Mouse (Mus musculus) yolk sac, embryonic 10.5 days (tissue): ENCODE results near the gene Shisa9.
"Not testable (repeated sequence)": the region's sequence is repeated elsewhere in the genome, so short reads cannot be mapped to it uniquely, and the experiment has no call there.

Experiments
- DNase-seq: peaks from one replicate; pipeline ENCODE4 v3.0.0-alpha.2; 2017; ENCODE audit warnings: low spot score

Gene Shisa9

DNA sequence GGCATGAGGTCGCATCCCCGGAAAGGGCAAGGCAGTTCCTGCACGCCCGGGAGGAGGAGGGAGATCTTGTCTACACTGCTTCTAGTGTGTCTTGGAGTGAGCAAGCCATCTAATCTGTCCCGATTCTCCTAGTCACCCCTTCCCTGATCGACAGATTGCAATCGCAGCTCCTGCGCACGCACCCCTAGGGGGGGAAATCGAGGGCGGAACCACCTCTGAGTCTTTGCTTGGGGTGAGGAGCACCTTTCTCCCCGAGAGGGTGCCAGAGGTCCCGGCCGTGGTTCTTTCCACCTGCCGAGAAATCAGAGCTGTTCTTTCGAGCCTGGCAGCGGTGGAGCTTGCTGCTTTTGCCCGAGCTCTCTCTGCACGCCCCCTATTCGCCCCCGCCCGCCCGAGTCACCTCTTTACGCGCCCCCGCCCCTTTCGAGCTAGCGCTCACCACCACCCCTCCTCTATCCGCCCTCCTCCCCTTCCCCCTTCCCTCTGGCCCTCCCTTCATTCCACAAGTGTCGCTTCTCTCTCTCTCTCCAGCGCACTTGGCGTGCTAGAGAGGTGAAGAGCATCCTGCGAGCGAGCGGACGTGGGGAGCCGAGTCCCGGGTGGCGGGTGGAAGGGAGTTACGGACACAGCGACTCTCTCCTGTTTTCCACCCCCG lies at the start of gene Shisa9:
Gene Shisa9, plus strand, starts transcription at position 498 of the 655 bp plus-strand sequence.
- peak; percentile 21 for DNase-seq

GRCm38 (mm10) chr16:11940477-11940876 lies 43.4 kb upstream of the Shisa9 start:
- no peak for DNase-seq

- DNase-seq, result no peak
These were observed 23.2 kb upstream of the Shisa9 start for GRCm38 (mm10) chr16:11960691-11961090.

DNA sequence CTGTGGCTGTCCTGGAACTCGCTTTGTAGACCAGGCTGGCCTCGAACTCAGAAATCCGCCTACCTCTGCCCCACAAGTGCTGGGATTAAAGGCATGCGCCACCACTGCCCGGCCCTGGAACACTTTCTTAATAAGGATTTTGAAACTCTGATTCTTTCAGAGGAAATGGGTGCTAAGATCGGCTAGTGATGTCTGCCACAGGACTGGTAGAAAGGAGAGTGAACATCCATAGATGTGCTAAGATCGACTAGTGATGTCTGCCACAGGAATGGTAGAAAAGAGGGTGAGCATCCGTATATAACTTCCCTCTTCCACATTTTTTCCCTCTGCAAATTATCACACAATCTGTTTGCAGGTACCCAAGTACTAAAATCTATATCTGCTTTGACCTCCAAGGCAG lies 17.9 kb upstream of the Shisa9 start:
- DNase-seq, result no peak

DNA sequence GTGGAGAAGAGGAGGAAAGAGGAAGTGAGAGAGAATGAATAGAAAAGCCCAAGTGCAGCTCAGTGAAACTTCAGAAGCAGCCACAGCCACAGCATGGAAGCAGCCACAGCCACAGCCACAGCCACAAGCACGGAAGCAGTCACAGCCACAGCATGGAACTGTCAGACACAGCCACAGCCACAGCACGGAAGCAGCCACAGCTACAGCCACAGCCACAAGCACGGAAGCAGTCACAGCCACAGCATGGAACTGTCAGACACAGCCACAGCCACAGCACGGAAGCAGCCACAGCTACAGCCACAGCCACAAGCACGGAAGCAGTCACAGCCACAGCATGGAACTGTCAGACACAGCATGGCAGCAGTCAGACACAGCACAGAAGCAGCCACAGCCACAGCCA lies 17.1 kb upstream of the Shisa9 start:
- not testable (repeated sequence) for DNase-seq

DNA sequence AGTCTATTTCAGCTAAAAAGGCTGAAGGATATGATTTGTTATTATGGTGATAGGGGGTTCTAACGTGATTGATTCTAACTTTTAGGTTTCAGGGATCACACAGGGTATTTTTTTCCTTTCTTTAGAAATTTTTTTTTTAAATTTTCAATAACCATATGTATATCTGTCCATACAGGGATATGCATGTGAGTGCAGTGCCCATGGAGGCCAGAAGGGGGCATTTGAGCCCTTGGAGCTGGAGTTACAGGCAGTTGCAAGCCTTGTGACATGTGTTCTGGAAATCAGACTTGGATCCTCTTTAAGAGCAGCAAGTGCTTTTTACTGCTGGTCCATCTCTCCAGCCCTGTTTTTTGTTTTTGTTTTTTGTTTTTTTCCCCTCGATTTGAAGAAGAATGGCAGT lies 16.3 kb upstream of the Shisa9 start:
- no peak for DNase-seq

- DNase-seq, result no peak
These were observed 10.2 kb upstream of the Shisa9 start for GRCm38 (mm10) chr16:11973707-11974106.

DNA sequence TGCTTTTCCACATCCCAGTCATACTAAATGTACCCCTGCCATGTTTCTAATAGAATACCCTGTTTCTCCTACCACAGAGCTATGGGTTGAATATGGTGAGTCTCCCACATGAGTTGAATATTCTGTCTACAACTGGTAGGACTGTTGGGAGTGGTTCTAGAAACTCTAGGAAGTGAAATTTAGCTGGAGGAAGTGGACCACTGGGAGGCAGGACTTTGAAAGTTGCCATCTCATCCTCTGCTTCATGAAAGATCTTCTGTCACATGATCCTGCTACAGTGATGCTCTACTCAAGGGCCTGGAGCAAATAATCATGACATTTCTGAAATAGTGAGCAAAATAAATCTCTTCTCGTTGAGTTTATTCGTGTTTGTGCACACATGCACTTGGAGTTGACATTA lies 7.2 kb upstream of the Shisa9 start:
- DNase-seq, result no peak

DNA sequence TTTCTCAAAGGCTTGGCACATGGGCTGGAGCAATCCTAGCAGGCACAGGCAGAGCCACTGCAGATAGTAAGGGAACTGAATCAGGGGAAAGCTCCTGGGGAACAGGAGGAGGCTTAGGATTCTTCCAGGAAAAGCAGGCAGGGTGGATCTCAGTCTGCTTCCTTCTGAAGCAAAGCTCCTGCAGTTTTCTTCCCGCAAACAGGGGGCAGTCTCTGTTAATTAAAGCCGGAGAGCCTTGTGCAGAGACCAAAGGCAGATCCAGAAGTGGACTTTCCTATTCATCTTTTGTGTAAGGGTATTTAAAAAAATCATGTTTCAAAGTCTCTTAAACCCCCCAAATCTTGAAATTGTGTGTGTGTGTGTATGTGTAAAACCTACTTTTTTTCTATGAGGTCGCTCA lies 3.1 kb upstream of the Shisa9 start:
- no peak for DNase-seq

- DNase-seq, result no peak
These were observed 752 bp upstream of the Shisa9 start for GRCm38 (mm10) chr16:11983106-11983615.

GRCm38 (mm10) chr16:11984271-11984791 lies 418 bp downstream of the Shisa9 start:
- DNase-seq, result peak; percentile 5

GRCm38 (mm10) chr16:11987056-11987455 lies 3.1 kb downstream of the Shisa9 start:
- no peak for DNase-seq

DNA sequence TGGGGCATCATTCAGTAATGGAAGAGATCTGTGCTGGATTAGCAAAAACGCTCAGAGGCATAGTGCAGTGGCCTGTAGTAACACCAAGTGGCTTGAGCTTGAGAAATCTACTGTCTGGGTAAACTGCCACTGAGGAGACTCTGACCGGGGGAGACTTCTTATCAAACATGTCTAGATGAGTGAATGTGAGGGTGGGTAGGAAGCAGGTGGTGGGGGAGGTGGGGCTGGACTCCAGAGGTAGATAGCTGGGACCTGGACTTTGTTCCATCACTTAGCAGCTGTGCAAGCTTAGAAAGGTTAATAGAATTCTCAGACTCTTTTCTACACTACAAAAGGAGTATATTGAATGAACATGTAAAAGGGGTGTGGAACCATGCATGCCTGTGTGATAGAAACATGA lies 21.3 kb downstream of the Shisa9 start:
- DNase-seq, result peak; percentile 27

DNA sequence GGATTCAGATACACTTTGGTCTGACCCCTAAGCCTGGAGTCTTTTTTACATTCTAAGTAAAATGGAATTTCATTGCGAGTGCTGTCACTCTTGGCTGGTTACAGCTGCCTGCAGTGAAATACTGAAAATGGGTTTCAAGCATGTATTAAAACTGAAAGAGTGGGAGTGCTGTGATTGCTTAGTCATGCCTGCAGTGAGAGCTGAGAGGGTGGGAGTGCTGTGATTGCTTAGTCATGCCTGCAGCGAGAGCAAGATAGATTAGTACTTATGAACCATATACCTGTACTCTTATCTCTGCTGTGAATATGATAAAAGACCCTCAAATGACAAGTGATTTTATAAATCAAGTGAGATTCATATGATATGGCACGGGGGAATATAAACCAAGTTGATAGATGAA lies 26.2 kb downstream of the Shisa9 start:
- no peak for DNase-seq

GRCm38 (mm10) chr16:12012747-12013146 lies 28.8 kb downstream of the Shisa9 start:
- no peak for DNase-seq

DNA sequence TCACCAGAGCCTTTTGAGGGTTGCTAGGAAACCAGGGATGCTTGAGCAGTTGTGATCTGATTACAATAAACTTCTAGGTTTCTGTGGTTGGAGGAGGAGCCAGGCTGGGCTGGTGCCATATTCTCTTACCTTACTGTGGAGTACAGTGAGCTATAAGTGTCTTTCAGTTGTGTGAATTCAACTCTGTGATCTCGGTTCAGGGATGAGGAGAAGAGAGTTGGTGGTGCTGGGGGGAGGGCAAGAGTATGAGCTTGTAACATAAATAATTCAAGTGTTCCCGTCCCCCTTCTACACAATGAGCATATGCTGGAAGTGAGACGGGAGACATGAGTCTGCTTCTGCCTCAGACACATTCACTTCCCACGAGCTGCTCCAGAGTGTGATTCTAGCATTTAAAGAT lies 30.6 kb downstream of the Shisa9 start:
- no peak for DNase-seq

DNA sequence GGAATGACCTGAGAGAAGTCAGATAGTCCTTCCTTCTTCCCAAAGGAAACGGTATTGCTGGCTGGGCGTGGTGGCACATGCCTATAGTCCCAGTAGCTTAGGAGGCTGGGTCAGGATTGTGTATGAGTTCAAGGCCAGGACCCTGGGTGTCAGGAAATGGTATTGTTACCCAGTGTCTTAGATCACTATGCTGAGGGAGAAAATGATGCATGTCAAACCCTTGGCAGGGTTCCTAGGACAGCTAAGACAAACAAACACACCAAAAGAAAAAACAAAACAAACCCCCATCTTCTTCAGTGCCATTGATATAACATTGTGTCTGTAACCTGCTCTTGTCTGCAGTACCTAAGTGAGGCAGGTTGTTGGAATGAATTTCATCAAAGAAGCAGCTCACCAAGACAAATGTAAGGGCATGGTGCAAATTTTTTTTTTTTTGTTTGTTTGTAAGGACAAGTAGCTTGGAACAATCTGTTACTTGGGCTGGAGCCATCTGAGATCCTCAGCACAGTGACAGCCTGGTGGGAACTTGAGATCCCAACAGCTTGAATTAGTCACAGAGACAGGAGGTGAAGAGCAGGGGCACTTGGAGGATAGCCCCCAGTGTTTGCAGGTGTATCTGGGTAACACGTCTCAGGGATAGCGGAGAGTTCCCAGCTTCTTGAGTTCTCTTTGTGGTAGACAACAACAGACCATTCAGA lies 34.2 kb downstream of the Shisa9 start:
- no peak for DNase-seq

DNA sequence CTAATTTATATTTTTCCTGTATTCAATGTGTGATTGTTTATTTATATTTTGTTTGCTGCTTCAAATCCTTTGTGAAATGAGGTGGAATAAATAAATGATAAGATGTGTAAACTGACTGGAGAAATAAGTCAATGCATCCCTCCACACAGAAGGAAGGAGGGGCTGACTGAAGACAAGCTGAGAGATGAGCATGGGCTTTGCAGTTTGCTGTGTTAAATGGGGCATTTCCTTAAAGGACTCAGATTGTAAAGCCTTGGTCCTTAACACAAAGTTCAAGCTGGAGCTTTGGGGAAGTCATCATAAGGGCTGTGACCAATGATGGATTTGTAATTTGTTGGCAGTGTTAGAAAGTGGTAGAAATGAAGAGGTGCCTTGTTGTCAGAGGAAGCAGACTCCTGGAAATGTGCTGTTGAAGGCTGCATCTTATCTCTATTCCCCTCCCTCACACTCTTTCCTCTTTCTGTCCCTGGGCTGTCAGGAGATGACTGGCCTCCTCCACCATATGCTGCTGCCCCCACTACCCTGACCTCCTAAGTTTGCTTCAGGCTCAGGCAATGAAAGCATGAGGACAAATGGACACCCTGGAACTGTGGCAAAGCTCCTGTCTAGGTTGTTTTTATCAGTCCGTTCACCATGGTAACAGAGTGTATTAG lies 36.3 kb downstream of the Shisa9 start:
- DNase-seq, result peak; percentile 20

DNA sequence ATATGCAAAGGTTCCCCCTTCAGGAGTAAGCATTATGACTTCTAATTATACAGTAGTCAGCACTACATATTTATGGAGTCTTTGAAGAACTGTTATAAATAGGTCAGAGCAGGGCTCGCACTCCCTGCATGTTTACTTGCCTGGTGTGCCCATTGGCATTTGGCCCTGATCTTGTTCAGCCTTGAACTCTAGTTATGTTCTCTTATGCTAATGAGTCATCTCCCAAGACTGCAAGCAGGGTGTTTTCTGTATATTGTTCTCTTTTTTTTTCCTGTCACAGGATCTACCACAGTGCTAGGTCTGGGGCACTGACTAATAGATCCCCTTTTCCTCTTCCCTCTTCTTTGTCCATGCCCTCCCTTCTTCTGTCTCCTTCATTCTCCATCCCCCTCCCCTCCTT lies 48.5 kb downstream of the Shisa9 start:
- DNase-seq, result no peak

GRCm38 (mm10) chr16:12034868-12035267 lies 51.0 kb downstream of the Shisa9 start:
- no peak for DNase-seq

- DNase-seq, result no peak
These were observed 51.7 kb downstream of the Shisa9 start for GRCm38 (mm10) chr16:12035626-12036025.

- DNase-seq, result no peak
These were observed 57.0 kb downstream of the Shisa9 start for GRCm38 (mm10) chr16:12040935-12041334.

- peak; percentile 34 for DNase-seq
These were observed 68.1 kb downstream of the Shisa9 start for GRCm38 (mm10) chr16:12052051-12052450.
